Mouse (Mus musculus) gastrocnemius, adult 18-20 months (tissue): ENCODE data around the gene Ess2. TPM values are rescaled to one million over a fixed set of nuclear protein-coding genes. Genes with fewer than 3 reads are reported as not detected.
"Not testable (repeated sequence)": the region's sequence is repeated elsewhere in the genome, so short reads cannot be mapped to it uniquely, and the experiment has no call there.

ENCODE experiments used
- DNase-seq: peaks from one replicate; pipeline ENCODE4 v3.0.0; 2021; ENCODE audit warnings: low spot score
- long read RNA-seq, 2 experiments: library from polyadenylated mRNA; stranded (forward); transcript quantifications; one replicate each; pipeline ENCODE4 v2.0.0; 2021
- total RNA-seq, 2 experiments: library from RNA; stranded (reverse); gene quantifications; 2 replicates each; pipeline ENCODE4 v1.2.3; 2021

The Ess2 gene
- total RNA-seq = 1 to 10 TPM; 5.7 to 6.0 TPM
- long read RNA-seq, experiment 1, transcript Ess2-205 (10 exons, 2,785 nt) = minor isoform, 5 of 16 reads
- long read RNA-seq, experiment 1, transcript Ess2-201 (10 exons, 2,821 nt) = major isoform, 9 of 16 reads
- long read RNA-seq, experiment 1, partial matches to known transcripts = 0 of 16 reads
- long read RNA-seq, experiment 1, other reads (novel, unspliced or antisense) = 2 of 16 reads
- long read RNA-seq, experiment 2, transcript Ess2-201 (10 exons, 2,821 nt) = major isoform, 10 of 12 reads
- long read RNA-seq, experiment 2, partial matches to known transcripts = 1 of 12 reads
- long read RNA-seq, experiment 2, other reads (novel, unspliced or antisense) = 0 of 12 reads

GRCm38 (mm10) chr16:17911052-17911595, at the start of gene Ess2:
Ess2 (minus strand) TSS chr16:17911348.
- DNase-seq = peak; percentile 93

GRCm38 (mm10) chr16:17956052-17956638, 45.0 kb upstream of the Ess2 start:
- DNase-seq = not testable (repeated sequence)

- no peak for DNase-seq
Measured at GRCm38 (mm10) chr16:17951618-17952017, 40.5 kb upstream of the Ess2 start.

DNA sequence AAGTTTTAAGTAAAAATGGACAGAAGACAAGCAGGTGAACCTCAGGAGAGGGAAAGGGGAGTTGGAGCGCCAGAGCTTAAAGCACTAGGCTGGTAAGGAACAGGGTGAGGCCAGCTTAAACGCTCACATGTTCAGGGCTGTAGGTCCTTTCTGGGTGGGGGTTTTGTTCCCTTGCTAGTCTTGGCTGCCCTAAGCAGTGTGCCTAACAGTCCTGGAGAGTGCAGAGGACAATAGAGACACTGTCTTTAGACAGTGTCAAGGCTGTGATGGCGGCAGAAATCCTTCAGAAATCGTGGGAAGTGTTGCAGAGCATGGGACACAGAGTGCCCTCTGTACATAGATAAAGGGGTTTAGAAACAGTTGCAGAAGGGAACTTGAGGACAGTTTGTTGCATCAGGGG, 38.9 kb upstream of the Ess2 start:
- no peak for DNase-seq

GRCm38 (mm10) chr16:17949421-17949877, 38.3 kb upstream of the Ess2 start:
- DNase-seq = no peak

- no peak for DNase-seq
Measured at GRCm38 (mm10) chr16:17945081-17945831, 34.1 kb upstream of the Ess2 start.

DNA sequence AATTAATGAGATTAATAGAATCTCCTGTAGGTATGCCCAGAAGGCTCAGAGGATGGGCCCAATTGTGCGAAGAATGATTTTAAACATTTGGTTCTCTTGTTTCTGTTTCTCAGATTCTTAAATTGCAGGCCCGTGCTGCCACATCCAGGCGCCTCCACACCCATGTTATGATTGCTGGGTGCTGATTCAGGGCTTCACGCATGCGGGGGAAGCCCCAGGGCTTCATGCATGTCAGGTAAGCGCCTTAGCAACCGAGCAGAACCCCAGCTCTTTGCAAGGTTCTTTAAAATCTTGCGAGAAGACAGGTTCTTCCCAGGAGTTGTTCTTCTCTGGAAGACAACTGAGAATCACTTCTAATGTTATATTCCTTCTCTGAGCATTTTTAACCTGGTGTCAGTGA, 32.3 kb upstream of the Ess2 start:
- no peak for DNase-seq

DNA sequence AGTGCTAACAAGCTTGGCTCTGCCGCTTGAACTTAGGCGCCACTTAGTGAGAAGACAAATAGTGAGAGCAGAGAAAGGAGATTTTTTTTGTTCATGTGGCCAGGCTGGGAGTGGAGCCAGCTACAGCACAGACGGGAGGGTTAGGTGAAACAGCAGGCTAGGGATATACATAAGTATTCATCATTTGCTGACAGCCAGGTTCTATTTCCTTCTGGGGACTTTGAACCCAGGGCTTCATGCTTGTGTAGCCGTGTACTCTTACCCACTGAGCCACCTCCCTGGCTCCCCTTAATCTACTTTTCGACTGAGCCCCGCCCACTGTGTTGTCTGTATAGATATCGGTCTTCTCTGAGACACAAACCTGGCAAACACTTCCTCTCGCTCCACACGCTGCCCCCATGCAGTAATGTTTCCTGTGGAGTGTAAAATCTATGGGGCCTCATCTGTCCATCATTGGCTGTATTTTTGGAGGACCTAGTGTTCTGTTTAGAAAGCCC, 28.2 kb upstream of the Ess2 start:
- no peak for DNase-seq

DNA sequence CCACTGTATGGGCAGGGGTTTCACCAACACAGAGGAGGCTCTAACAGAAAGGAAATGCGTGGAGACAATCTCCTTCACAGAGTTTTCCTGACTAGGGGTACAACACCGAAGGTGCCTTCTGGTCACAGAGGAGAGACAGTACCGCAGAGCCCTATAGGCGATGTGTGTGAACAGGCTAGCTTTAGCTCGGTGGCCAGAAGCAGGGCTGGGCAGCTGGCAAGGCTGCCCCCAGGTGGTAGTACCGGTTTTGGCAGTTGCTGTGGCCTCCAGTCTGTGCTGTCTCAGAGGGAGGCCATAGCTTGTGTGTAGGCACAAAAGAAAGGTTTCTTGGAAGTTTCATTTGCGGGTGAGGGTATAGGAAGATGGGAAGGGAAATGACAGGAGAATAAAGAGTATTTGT, 27.7 kb upstream of the Ess2 start:
- peak; percentile 45 for DNase-seq

DNA sequence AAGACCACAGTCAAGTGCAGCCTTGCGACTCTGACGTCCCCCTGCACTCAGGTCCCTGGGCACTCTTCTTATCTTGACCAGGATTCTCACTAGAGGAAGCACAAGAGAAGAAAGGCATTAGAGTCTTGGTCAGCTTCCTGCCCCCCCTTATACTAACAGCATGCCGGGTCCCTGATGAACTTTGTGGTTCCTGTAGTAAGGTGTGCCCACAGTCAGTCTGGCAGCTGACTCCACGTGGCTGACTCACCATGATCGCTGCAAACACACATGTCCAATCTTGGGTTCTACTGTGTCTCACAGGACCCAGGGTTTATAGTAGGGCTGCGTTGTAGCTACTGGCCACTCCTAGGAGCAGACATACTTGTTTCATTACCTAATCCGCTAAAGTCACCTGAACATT, 27.0 kb upstream of the Ess2 start:
- DNase-seq = no peak

GRCm38 (mm10) chr16:17936776-17937175, 25.6 kb upstream of the Ess2 start:
- DNase-seq = no peak

DNA sequence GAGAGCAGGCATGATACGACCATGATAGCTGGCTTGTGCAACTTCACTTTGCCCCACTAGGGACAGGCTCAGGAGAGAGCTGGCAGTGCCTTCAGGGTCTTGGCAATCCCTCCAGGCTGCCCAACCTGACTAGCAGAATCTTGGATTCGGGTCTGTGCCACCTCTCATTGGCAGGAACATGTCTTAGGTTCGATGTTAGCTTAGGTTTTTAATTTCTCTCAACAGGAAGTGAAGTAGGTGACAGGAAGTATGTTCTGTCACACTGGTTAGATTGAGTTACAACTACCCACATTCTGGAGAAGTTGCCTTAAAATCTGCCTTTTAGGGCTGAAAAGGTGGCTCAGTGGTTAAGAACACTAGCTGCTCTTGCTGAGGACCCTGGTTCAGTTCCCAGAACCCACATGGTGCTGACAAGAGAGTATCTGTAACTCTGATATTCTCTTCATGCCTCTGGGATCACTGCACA, 23.3 kb upstream of the Ess2 start:
- DNase-seq = no peak

GRCm38 (mm10) chr16:17933594-17934444, 22.7 kb upstream of the Ess2 start:
- DNase-seq = no peak

- no peak for DNase-seq
Measured at GRCm38 (mm10) chr16:17931906-17932460, 20.8 kb upstream of the Ess2 start.

DNA sequence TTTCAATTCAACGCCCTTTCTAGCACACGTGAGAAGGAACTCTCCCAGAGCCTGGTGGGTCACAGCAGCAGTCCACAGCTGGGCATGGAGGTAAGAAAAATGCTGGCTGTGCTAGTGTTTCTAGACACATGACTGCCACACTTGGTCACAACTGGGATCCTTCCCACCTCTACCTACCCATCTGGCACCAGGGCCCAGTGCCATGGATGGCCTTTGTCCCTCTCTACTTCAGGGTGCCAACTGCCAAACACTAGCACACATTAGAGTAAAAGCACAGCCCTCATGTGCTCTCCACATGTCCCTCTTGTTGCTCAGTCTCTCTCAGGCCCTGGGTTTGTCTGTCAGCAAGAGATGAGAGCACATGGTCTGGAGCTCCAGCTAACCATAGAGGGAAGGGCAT, 18.5 kb upstream of the Ess2 start:
- no peak for DNase-seq

GRCm38 (mm10) chr16:17929211-17929610, 18.1 kb upstream of the Ess2 start:
- DNase-seq = no peak

DNA sequence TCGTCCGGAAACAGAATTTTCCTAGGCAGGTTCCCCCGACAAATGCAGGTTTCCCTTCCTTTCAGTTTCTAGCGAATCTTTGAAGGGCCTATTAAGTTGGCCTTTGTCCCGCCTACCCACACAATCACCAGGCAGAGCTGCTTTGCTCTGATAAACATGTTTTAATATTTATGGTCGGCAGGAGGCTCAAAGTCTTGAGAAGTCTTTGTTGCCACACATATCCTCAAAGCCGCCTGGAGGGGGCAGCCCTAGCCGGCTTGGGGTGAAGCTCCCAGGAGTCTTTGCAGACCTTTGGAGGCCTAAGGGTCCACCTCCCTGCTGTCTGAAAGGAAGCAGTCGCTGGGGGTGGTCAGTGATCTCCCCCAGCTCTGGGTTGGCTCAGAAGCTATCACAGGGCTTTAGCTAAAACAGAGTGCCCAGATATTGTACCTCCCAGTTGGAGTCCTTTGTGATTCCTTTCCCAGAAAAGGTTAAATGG, 17.5 kb upstream of the Ess2 start:
- DNase-seq = peak; percentile 52

DNA sequence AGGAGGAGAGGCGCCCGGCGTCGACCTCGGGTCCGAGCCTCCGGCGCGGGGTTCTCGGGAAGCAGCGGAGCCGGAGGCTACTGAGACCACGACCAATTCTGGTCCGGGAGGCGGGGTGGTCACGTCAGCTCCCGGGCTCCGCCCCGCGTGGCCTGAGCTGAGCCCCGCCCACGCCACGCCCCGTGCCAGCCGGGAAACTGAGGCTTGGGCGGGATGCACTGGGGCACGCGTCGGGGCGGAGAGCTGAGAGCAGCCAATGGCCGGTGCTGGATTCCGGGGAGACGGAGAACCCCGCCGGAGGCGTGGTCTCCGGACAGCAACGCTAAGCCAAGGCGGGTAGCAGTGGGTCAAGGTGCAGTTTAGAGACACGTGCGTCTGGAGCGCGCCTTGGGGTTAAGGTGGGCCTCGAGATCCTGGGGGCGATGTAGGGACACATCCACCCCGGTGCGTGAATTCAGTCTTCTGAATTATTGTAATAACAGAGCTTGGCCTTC, 17.0 kb upstream of the Ess2 start, which contains the start of gene Slc25a1:
Slc25a1 (minus strand) TSS at position 133 of the 494 bp plus-strand sequence.
- peak; percentile 50 for DNase-seq

- no peak for DNase-seq
Measured at GRCm38 (mm10) chr16:17927351-17928082, 16.4 kb upstream of the Ess2 start.
